Mouse (Mus musculus) limb, embryonic 13.5 days (tissue): Measurements from ENCODE around the gene Gdpd3. TPM values are rescaled to one million over a fixed set of nuclear protein-coding genes. Genes with fewer than 3 reads are reported as not detected.

Source experiments
- ATAC-seq: fragments of 200-750 bp; cut with Nextera tagmentation; 2 replicates; pipeline ENCODE4 v1.8.0; 2017; ENCODE audit warnings: low read depth, moderate number of reproducible peaks, moderate TSS enrichment; ENCODE audit not compliant: low FRiP score
- H3K27ac ChIP-seq: fragments of 300-500 bp; sonication (generic); 2 replicates; pipeline ENCODE4 v1.5.1; 2015; ENCODE audit warnings: inconsistent platforms, mild to moderate bottlenecking, moderate library complexity
- H3K27me3 ChIP-seq: fragments of 300-500 bp; sonication (generic); 2 replicates; pipeline ENCODE4 v1.6.1; 2015; ENCODE audit warnings: mild to moderate bottlenecking, inconsistent platforms
- H3K36me3 ChIP-seq: fragments of 300-500 bp; sonication (generic); 2 replicates; pipeline ENCODE4 v1.6.1; 2015; ENCODE audit warnings: inconsistent platforms, mild to moderate bottlenecking, moderate library complexity
- H3K4me1 ChIP-seq: fragments of 300-500 bp; sonication (generic); 2 replicates; pipeline ENCODE4 v1.6.1; 2015; ENCODE audit warnings: inconsistent platforms
- H3K4me2 ChIP-seq: fragments of 300-500 bp; sonication (generic); replicated peaks from 2 replicates; pipeline ENCODE4 v1.6.1; 2015; ENCODE audit warnings: inconsistent platforms, mild to moderate bottlenecking, moderate library complexity
- H3K4me3 ChIP-seq: fragments of 300-500 bp; sonication (generic); 2 replicates; pipeline ENCODE4 v1.5.1; 2015; ENCODE audit warnings: moderate library complexity, mild to moderate bottlenecking, inconsistent platforms
- H3K9ac ChIP-seq: fragments of 300-500 bp; sonication (generic); 2 replicates; pipeline ENCODE4 v1.6.1; 2015; ENCODE audit warnings: mild to moderate bottlenecking, inconsistent platforms
- H3K9me3 ChIP-seq: fragments of 300-500 bp; sonication (generic); 2 replicates; pipeline ENCODE4 v1.6.1; 2016; ENCODE audit warnings: inconsistent platforms
- WGBS: fragments of 180-500 bp; shearing (Covaris S2); methylation state at CpG from one replicate; pipeline ENCODE4 v1.1.7; 2015; 5-methylcytosine and 5-hydroxymethylcytosine counted together
- polyA plus RNA-seq: library from polyadenylated mRNA; unstranded; fragments of >200 nt; fragmentation: Nextera tagmentation; extraction: Ambion mirVana; gene quantifications from 2 replicates; pipeline ENCODE4 v1.2.1, GENCODE M21; 2015

Gene Gdpd3
- polyA plus RNA-seq, 1 experiment from 2014 or later = 2.1 TPM

DNA sequence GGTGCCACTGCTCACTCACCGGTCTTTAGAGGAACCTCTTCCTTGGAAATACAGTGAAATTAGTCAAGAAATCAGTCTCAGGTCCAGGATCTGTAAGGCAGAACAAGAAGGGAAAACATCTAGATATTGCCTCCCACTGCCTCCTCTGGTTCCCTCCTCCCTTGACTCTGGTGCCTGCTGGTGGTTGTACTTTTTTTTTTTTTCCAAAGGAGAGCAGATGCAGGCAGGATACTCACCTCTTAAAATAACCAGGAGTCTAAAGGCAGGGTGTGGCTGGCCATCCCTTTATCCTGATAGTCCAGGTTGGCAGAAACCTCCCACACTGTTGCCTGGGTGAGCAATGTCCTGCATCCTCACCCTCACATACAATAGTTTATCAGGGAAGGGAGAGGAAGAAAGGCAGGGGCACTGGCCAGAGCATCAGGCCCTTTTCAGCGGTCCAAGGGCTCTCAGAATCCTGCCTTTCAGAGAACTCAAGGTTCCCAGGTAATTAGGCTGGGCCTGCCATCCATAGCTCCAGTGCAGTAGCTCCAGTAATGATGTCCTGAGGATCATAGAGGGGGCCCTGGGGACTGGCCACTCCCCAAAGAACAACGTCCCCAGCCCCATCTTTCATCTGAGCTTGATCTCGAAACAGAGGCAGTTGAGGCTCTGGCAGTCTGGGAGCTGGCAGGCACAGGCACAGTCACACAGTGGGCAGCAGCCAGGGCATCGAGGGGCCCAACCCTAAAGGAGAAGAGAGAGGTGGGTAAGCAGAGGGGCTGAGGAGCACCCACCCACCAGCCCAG, 34.3 kb downstream of the Gdpd3 start:
- peak overlapping the region; percentile 91 for H3K4me2 ChIP-seq
- H3K27me3 ChIP-seq = no peaks in the 10 kb centered on the region
- no peak for ATAC-seq
- peak overlapping the region; percentile 82 for H3K9ac ChIP-seq
- peaks cover 37% of the 10 kb centered on the region for H3K4me1 ChIP-seq
- peak overlapping the region; percentile 99 for H3K27ac ChIP-seq
- peak overlapping the region; percentile 87 for H3K4me3 ChIP-seq
- H3K9me3 ChIP-seq = no peaks in the 10 kb centered on the region
- 42% methylated on average over 5 of the region's 5 CpGs for WGBS
- peaks cover 46% of the 10 kb centered on the region for H3K36me3 ChIP-seq

DNA sequence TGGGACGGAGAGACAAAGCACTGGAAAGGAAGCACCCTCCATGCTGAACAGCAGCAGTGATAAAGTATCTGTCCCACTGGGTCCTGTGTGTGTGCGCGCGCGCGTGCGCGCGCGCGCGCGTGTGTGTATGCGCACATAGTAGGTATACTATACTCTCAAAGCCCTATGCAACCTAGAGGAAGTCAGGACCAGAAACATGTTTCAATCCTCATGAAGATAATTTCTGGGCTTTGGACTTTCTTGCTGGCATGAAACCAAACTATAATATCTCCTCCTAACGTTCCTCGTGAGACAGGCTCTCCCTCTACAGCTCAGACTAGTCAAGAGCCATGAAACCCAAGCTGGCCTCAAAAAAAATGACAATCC, 34.9 kb downstream of the Gdpd3 start:
- H3K4me1 ChIP-seq = peaks cover 37% of the 10 kb centered on the region
- H3K27me3 ChIP-seq = no peaks in the 10 kb centered on the region
- no peak overlapping the region for H3K4me2 ChIP-seq
- H3K9ac ChIP-seq = no peak overlapping the region
- no peak for ATAC-seq
- WGBS = 97% methylated on average over 16 of the region's 16 CpGs
- no peaks in the 10 kb centered on the region for H3K9me3 ChIP-seq
- peaks cover 43% of the 10 kb centered on the region for H3K36me3 ChIP-seq
- H3K4me3 ChIP-seq = no peak overlapping the region
- peak overlapping the region; percentile 61; the same call in 1 of the 2 replicates for H3K27ac ChIP-seq

DNA sequence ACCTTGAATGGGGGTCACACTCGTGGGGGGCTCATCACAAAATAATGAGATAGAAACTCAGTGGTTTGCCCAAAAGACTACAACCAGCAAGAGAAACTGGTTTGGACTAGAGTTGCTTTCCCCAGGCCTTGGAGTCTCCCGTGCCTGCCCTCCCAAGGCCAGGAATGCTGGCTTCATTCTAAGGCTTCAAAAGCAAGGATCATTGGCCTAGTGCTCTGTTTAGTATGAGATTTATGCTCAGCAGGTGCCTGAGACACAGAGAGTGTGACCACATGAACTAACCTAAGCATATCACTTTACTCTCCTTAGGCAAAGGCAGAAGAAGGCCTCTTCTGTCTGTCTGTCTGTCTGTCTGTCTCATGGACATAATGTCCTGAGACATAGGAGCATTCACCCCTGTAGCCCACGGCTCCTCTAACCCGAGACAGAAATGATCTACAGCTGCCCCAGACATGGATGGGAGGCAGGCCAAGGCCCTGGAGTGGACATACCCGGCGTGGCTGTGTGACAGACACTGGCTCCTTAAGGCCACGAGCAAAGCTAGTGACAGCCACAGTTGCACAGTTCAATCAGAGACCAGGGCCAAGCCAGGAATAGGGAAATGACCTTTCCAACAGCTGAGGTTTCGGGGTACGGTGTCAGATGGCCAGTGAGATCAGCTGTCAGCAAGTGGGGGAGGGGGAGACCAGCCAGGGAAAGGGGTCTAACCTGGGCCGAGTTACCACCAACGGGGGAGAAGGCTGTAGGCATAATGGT, 36.2 kb downstream of the Gdpd3 start:
- ATAC-seq = no peak
- 80% methylated on average over 11 of the region's 11 CpGs for whole genome bisulfite sequencing
- Histone ChIP-seq H3K27me3 (no peaks in the 10 kb centered on the region), H3K4me2 (no peak overlapping the region), H3K9ac (peak overlapping the region; percentile 13; the same call in 1 of the 2 replicates), H3K9me3 (no peaks in the 10 kb centered on the region), H3K4me1 (peaks cover 28% of the 10 kb centered on the region), H3K36me3 (peaks cover 36% of the 10 kb centered on the region), H3K4me3 (no peak overlapping the region), H3K27ac (no peak overlapping the region)

DNA sequence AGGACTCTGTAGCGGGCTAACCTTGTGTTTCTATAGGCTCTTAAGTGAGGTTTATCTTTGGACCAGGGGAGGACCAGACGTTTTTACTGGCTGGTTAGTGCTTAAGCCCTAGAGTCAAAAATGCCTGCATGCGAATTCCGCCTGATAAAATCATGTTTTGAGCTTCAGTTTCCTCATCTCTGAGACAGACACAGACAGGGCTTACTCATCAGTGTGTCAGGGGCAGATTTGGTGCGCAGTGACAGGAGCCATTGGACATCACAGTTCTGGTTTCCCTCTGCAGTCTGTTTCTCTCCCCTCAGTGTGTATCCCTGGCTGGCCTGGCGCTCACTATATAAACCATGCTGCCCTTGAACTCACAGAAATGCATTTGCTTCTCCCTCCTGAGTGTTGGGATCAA, 37.0 kb downstream of the Gdpd3 start:
- Histone ChIP-seq H3K4me1 (peaks cover 28% of the 10 kb centered on the region), H3K4me2 (no peak overlapping the region), H3K27ac (no peak overlapping the region), H3K36me3 (peaks cover 32% of the 10 kb centered on the region), H3K27me3 (no peaks in the 10 kb centered on the region), H3K9ac (0 out of 2 replicates have a peak overlapping the region, but pooled peaks have one; percentile 35), H3K9me3 (no peaks in the 10 kb centered on the region), H3K4me3 (no peak overlapping the region)
- 83% methylated on average over 6 of the region's 6 CpGs for WGBS
- ATAC-seq = no peak

DNA sequence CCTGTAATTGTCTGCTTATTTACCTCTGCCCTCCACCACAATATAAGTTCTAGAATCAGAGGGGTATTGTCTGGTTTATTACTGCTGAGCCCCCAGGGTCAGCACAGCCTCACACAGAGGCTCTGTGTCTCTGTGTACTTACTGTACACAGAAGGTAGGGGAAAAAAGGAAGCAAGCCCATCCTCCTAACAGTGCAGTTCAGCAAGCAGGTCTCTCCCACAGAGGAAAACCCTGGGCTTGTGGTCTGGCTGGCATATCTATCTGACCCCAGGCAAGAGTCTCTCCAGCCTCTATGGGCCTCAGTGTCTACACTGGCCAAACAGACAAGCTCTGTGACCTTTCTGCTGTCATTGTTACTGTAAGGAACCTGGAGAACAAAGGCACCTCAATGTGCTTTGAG, 37.6 kb downstream of the Gdpd3 start:
- H3K27ac ChIP-seq = no peak overlapping the region
- peak overlapping the region; percentile 35; the same call in 1 of the 2 replicates for H3K9ac ChIP-seq
- H3K4me3 ChIP-seq = no peak overlapping the region
- no peaks in the 10 kb centered on the region for H3K27me3 ChIP-seq
- ATAC-seq = no peak
- no peaks in the 10 kb centered on the region for H3K9me3 ChIP-seq
- H3K36me3 ChIP-seq = peaks cover 32% of the 10 kb centered on the region
- peaks cover 31% of the 10 kb centered on the region for H3K4me1 ChIP-seq
- no peak overlapping the region for H3K4me2 ChIP-seq

DNA sequence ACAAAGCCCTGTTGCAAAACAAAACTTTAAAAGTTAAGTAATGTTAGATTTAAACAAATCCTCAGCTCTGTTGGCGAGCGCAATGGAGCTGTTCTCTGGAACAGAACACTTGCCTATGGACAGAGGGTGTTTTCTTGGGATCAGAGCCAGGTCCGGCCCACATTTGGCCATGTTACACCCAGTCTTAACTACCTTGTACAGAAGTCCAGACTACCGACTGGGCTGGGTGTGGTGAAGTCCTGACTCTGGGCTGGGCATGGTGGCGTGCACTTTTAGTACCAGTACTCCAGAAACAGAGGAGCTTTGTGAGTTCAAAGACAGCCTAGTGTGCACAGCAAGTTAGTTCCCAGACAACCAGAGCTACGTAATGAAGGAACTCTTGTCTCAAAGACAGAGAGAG, 40.8 kb downstream of the Gdpd3 start:
- no peak overlapping the region for H3K4me3 ChIP-seq
- H3K4me2 ChIP-seq = no peak overlapping the region; the same call in 1 of the 2 replicates
- H3K9ac ChIP-seq = no peak overlapping the region
- peaks cover 32% of the 10 kb centered on the region for H3K36me3 ChIP-seq
- ATAC-seq = no peak
- 77% methylated on average over 6 of the region's 6 CpGs for WGBS
- 0 out of 2 replicates have a peak overlapping the region, but pooled peaks have one; percentile 16 for H3K27ac ChIP-seq
- peaks cover 14% of the 10 kb centered on the region for H3K4me1 ChIP-seq
- no peaks in the 10 kb centered on the region for H3K27me3 ChIP-seq
- H3K9me3 ChIP-seq = no peaks in the 10 kb centered on the region

DNA sequence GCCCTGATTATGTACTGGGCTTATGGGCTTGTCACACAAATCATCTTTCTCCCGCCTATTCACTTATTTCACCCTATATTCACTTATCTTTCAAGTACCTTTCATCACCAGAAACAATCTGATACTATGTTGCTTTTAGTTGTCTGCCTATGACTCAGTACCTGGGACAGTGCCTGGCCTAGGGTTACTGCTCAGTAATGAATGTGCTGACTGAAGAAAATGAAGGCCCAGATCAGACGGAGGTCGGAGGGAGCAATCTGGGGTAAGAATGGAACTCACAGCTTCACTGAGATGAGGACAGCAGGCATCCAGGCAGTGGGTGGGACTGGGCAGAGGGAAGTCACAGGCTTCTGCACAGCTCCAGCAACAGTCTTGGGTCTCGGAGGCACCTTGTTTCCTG, 41.3 kb downstream of the Gdpd3 start:
- H3K4me2 ChIP-seq = peak overlapping the region; percentile 91
- WGBS = 72% methylated on average over 4 of the region's 4 CpGs
- no peaks in the 10 kb centered on the region for H3K27me3 ChIP-seq
- H3K27ac ChIP-seq = peak overlapping the region; percentile 16; the same call in 1 of the 2 replicates
- peak overlapping the region; percentile 88 for H3K9ac ChIP-seq
- no peaks in the 10 kb centered on the region for H3K9me3 ChIP-seq
- peaks cover 29% of the 10 kb centered on the region for H3K36me3 ChIP-seq
- ATAC-seq = no peak
- peak overlapping the region; percentile 75 for H3K4me3 ChIP-seq
- H3K4me1 ChIP-seq = peaks cover 14% of the 10 kb centered on the region

DNA sequence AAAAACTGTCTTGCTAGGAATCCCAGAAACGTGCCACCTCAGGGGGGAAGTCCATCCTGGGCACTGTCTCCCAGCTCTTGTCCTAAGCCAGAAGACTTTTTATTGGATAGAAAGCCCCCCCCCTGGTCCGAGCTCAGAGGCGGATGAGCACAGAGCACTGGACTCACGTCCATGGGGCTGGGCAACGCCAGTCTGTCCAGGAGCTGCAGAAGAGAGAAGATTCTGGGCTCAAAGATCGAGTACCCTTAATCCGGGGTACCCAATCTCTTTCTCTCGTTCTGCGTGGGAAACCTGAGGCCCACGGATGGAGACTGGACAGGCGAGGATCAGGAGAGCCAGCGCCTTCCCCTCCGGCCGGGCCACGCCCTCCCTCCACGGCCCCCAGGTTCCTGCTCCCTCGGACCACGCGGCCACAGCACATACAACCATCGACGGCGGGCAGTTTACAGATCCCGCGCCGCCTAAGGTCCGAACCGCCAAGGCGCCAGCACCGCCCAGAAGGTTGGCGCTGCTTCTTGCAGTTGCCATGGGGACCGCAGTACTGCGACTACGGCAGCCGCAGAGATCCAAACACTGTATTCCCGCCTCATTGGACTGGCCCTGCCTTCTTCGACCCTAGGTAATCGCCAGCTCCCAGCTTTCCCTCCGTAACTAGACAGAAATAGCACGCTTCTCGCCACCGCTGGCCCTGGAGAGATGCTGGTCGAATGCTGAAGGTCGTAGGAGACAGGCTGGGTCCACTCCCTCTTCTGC, 42.7 kb downstream of the Gdpd3 start:
- peak overlapping the region; percentile 91 for H3K4me2 ChIP-seq
- peak; percentile 97 for ATAC-seq
- peak overlapping the region; percentile 75 for H3K4me3 ChIP-seq
- no peaks in the 10 kb centered on the region for H3K27me3 ChIP-seq
- H3K36me3 ChIP-seq = peaks cover 18% of the 10 kb centered on the region
- peak overlapping the region; percentile 75 for H3K27ac ChIP-seq
- no peaks in the 10 kb centered on the region for H3K9me3 ChIP-seq
- WGBS = under 1% methylated on average over 43 of the region's 43 CpGs
- peak overlapping the region; percentile 88 for H3K9ac ChIP-seq
- H3K4me1 ChIP-seq = peaks cover 14% of the 10 kb centered on the region

DNA sequence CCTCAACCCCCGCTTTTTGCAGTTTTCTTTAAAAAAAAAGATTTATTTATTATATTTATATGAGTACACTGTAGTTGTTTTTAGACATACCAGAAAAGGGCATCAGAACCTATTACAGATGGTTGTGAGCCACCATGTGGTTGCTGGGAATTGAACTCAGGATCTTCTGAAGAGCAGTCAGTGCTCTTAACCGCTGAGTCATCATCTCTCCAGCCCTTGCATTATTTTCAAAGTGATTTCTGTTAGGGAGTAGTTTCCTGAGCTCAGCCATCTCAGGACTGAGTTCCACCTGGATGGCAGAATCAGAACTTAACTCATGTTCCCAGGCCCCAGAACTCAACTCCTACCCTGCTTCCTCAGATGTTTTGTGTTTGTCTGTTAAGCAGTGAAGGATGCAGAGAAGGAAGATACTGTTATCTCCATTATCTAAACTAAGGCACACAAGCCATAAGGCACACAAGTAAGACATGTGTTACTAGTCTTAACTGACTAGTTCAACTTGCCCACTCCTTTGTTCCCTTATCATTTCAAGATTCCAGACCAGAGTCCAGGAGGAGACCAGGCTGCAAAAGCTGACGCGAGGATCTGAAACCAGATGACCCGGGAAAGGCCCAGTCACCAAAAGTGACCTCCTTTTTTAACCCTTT, 43.7 kb downstream of the Gdpd3 start:
- H3K36me3 ChIP-seq = peaks cover 12% of the 10 kb centered on the region
- ATAC-seq = no peak
- H3K9ac ChIP-seq = peak overlapping the region; percentile 88
- H3K4me2 ChIP-seq = peak overlapping the region; percentile 91
- 54% methylated on average over 5 of the region's 5 CpGs for WGBS
- H3K27me3 ChIP-seq = no peaks in the 10 kb centered on the region
- H3K4me1 ChIP-seq = peaks cover 14% of the 10 kb centered on the region
- H3K9me3 ChIP-seq = no peaks in the 10 kb centered on the region
- H3K4me3 ChIP-seq = peak overlapping the region; percentile 75; the same call in 1 of the 2 replicates
- H3K27ac ChIP-seq = no peak overlapping the region

DNA sequence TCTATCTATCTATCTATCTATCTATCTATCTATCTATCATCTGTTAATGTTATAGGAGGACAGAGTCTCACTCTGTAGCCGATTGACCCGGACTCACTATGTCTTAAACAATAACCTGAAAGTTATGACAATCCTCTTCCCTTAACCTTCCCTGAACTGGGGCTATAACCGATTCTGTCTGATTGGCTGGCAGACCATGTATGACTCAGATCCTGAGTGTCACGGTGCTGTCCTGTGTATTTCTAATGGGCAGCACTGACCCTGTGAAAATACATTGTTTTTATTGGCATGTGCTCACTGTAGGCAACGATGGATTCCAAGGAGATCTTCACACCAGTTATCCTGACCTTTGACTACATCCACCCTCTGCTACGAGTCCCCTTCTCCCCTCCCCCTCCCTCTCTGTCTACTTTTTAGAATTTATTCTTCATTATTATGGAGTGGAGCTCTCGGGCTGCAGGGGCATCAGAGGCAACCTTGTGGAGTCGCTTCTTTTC, 49.6 kb downstream of the Gdpd3 start:
- no peaks in the 10 kb centered on the region for H3K9me3 ChIP-seq
- H3K4me1 ChIP-seq = no peaks in the 10 kb centered on the region
- 67% methylated on average over 8 of the region's 8 CpGs for WGBS
- no peak overlapping the region for H3K4me3 ChIP-seq
- no peaks in the 10 kb centered on the region for H3K36me3 ChIP-seq
- peaks cover under 1% of the 10 kb centered on the region; the same call in 1 of the 2 replicates for H3K27me3 ChIP-seq
- no peak overlapping the region for H3K27ac ChIP-seq
- no peak overlapping the region for H3K9ac ChIP-seq
- H3K4me2 ChIP-seq = no peak overlapping the region
- ATAC-seq = no peak

DNA sequence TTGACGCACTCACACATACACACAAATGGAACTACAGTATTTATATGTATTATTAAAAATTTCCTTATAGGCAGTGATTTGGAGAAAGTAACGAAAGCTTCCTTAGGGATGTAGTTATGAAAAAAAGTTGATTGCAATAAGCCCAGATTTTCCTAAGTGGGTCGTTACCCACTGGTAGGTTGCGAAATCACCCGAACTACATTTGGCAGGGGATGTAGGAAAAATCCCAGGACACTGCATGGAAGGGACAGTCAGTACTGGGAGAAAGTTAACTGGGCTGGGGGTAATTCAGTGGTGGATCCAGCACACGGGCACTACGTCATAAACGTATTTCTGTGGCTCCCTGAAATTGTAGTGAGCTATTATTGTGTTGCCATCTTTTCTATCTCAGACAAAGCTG, 50.4 kb downstream of the Gdpd3 start:
- no peak for ATAC-seq
- 78% methylated on average over 8 of the region's 8 CpGs for WGBS
- no peak overlapping the region for H3K27ac ChIP-seq
- no peak overlapping the region for H3K4me3 ChIP-seq
- H3K4me1 ChIP-seq = no peaks in the 10 kb centered on the region
- H3K9me3 ChIP-seq = no peaks in the 10 kb centered on the region
- no peak overlapping the region for H3K9ac ChIP-seq
- peaks cover 7% of the 10 kb centered on the region; the same call in 1 of the 2 replicates for H3K27me3 ChIP-seq
- no peak overlapping the region for H3K4me2 ChIP-seq
- no peaks in the 10 kb centered on the region for H3K36me3 ChIP-seq
